Mouse (Mus musculus) thymus, adult 2 months (tissue): ENCODE results near the gene P2ry2. TPM values are rescaled to one million over a fixed set of nuclear protein-coding genes. Genes with fewer than 3 reads are reported as not detected.

Source experiments
- DNase-seq: peaks from one replicate; pipeline ENCODE4 v3.0.0; 2021
- H3K27ac ChIP-seq: fragments of 200-500 bp; 2 replicates; pipeline ENCODE4 v1.5.1; 2012; ENCODE audit warnings: low read length, control low read depth; ENCODE audit not compliant: control insufficient read depth, insufficient read depth
- H3K27me3 ChIP-seq: fragments of 200-500 bp; 2 replicates; pipeline ENCODE4 v1.6.1; 2012; ENCODE audit warnings: mild to moderate bottlenecking, low read length, moderate library complexity, mixed read lengths; ENCODE audit not compliant: control insufficient read depth, insufficient read depth
- H3K36me3 ChIP-seq: fragments of 200-500 bp; 2 replicates; pipeline ENCODE4 v1.6.1; 2012; ENCODE audit warnings: mild to moderate bottlenecking, low read length, moderate library complexity; ENCODE audit not compliant: control insufficient read depth, insufficient read depth
- H3K4me1 ChIP-seq: fragments of 200-500 bp; replicated peaks from 2 replicates; pipeline ENCODE4 v1.6.1; 2012; ENCODE audit warnings: low read length; ENCODE audit not compliant: control insufficient read depth, insufficient read depth
- H3K4me3 ChIP-seq: fragments of 200-500 bp; 2 replicates; pipeline ENCODE4 v1.5.1; 2012; ENCODE audit warnings: mild to moderate bottlenecking, low read length, control low read depth, moderate library complexity; ENCODE audit not compliant: control insufficient read depth, insufficient read depth
- CTCF ChIP-seq: fragments of 200-500 bp; IDR thresholded peaks from 2 replicates; pipeline ENCODE4 v1.5.1; 2012; ENCODE audit warnings: mild to moderate bottlenecking, control low read depth, low read length, moderate library complexity, borderline replicate concordance; ENCODE audit not compliant: control insufficient read depth, poor library complexity, insufficient read depth; ENCODE audit errors: extremely low read depth
- POLR2A ChIP-seq: fragments of 200-500 bp; IDR thresholded peaks from 2 replicates; pipeline ENCODE4 v1.6.1; 2012; ENCODE audit warnings: mild to moderate bottlenecking, low read length, control low read depth, moderate library complexity; ENCODE audit not compliant: control insufficient read depth, poor library complexity, insufficient read depth; ENCODE audit errors: extremely low read depth
- WGBS: fragments of 180-500 bp; shearing (Covaris S2); methylation state at CpG from one replicate; pipeline ENCODE4 v1.1.7; 2018; 5-methylcytosine and 5-hydroxymethylcytosine counted together
- polyA plus RNA-seq: library from polyadenylated mRNA; depleted of rRNA; stranded (reverse); fragments of >200 nt; gene quantifications from 2 replicates; pipeline ENCODE4 v1.2.3, GENCODE M21; 2012

P2ry2 gene
- polyA plus RNA-seq, 1 experiment: 5.3 TPM

DNA sequence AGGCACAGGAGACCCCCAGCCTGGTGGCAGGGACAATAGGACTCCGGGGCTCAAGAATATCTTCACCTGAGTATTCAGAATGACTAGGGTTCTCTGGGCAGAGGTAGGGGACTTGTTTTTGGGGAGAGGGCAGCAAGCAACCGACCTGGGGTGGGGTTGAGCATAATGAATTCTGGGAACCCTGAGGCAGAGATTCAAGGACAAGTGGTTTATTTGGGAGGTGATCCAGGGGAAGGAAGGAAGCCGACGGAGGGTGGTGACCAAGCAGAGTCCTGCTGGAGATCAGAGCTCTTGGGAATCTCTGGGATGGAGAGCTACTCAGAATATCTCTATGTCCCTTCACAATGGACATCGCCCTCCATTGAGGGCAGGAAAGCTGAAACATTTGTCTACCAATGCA is 34.5 kb downstream of the P2ry2 start:
- WGBS: 96% methylated on average over 5 of the region's 5 CpGs
- no peak overlapping the region for H3K27ac ChIP-seq
- peaks cover 4% of the 10 kb centered on the region; the same call in 1 of the 2 replicates for H3K27me3 ChIP-seq
- no peaks in the 10 kb centered on the region for H3K36me3 ChIP-seq
- H3K4me1 ChIP-seq: no peaks in the 10 kb centered on the region
- DNase-seq: no peak
- TF ChIP-seq CTCF: no peak
- TF ChIP-seq POLR2A: no peak
- no peak overlapping the region for H3K4me3 ChIP-seq

- WGBS: 24% methylated on average over 36 of the region's 36 CpGs
- TF ChIP-seq CTCF (no peak), POLR2A (no peak)
- no peak within 1 kb of the TSS for H3K27ac ChIP-seq
- H3K4me3 ChIP-seq: no peak within 1 kb of the TSS
- no peak for DNase-seq
- no peaks in the 10 kb centered on the region for H3K4me1 ChIP-seq
- H3K27me3 ChIP-seq: peaks cover 4% of the 10 kb centered on the region; the same call in 1 of the 2 replicates
- no peaks in the 10 kb centered on the region for H3K36me3 ChIP-seq
These were observed 38.3 kb downstream of the P2ry2 start, which contains the start of gene P2ry6 for GRCm38 (mm10) chr7:100974135-100974903. P2ry6 (minus strand) TSS chr7:100974649.

GRCm38 (mm10) chr7:100972875-100973274 is 39.8 kb downstream of the P2ry2 start:
- Histone ChIP-seq H3K27me3 (peaks cover 4% of the 10 kb centered on the region; the same call in 1 of the 2 replicates), H3K27ac (no peak overlapping the region), H3K36me3 (no peaks in the 10 kb centered on the region), H3K4me3 (no peak overlapping the region), H3K4me1 (no peaks in the 10 kb centered on the region)
- no peak for TF ChIP-seq CTCF
- no peak for TF ChIP-seq POLR2A
- DNase-seq: no peak
- WGBS: 86% methylated on average over 3 of the region's 3 CpGs

DNA sequence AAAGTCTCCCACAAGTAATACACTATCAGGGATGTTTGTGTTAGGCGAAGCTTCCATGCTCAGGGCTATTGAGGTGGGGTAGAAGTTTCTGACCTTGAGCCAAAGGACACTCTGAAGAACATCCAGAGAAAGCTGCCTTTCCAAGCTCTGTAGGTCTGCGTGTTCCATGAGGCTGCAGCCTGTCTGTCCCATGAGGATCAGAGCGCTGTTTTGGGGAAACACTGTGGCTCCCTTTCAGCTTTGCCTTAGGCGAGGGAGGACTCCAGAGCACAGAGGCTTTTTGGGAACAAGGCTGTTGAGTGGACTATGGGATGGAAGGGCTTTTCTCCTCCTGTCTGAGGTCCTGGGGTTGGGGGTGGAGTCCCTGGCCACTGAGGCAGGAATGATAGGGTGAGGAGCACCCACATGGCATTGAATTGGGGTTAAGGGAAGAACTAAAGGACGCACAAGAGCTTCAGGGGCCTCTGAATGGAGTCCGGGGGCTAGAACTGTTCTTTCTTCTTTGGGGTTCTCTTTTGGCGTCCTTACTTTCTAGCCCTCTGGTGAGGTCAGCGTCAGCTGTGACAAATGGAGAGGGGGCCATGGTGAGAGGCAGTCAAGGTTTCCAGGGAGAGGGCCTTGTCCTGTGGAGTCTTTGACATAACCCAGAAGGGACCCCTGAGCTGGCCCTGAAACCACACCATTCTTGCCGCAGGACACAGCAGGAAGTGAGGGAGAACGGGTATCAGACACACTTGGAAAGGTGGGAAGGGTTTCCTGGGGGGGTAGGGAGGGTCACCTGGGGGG is 43.6 kb downstream of the P2ry2 start:
- DNase-seq: no peak
- WGBS: 86% methylated on average over 10 of the region's 10 CpGs
- H3K4me1 ChIP-seq: no peaks in the 10 kb centered on the region
- no peak overlapping the region for H3K27ac ChIP-seq
- H3K27me3 ChIP-seq: no peaks in the 10 kb centered on the region; the same call in 1 of the 2 replicates
- no peak overlapping the region for H3K4me3 ChIP-seq
- TF ChIP-seq CTCF (no peak), POLR2A (no peak)
- H3K36me3 ChIP-seq: no peaks in the 10 kb centered on the region

DNA sequence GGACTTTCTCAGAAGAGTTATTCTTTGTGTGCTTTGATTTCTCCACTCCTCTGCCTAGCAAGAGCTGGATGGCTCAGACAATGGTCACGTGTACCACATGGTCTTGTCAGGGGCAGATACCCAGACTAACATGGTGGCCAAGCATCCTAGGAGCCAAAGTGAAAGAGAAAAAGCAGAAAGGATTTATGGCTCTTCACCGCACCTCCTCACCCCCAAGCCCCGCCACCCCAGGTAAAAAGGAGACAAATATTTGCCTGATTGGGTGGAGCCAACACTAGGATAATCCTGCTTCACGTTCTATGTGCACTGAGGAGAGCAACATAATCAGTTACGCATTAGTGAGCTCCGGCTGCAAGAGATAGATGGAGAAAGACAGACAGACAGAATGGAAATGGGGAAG is 44.3 kb downstream of the P2ry2 start:
- H3K36me3 ChIP-seq: no peaks in the 10 kb centered on the region
- TF ChIP-seq CTCF (no peak), POLR2A (no peak)
- H3K27me3 ChIP-seq: no peaks in the 10 kb centered on the region; the same call in 1 of the 2 replicates
- H3K27ac ChIP-seq: no peak overlapping the region
- no peak for DNase-seq
- H3K4me1 ChIP-seq: no peaks in the 10 kb centered on the region
- H3K4me3 ChIP-seq: no peak overlapping the region
- WGBS: 94% methylated on average over 6 of the region's 6 CpGs

GRCm38 (mm10) chr7:100967850-100968249 is 44.8 kb downstream of the P2ry2 start:
- no peak overlapping the region for H3K27ac ChIP-seq
- H3K36me3 ChIP-seq: no peaks in the 10 kb centered on the region
- DNase-seq: no peak
- no peak overlapping the region for H3K4me3 ChIP-seq
- H3K27me3 ChIP-seq: no peaks in the 10 kb centered on the region; the same call in 1 of the 2 replicates
- H3K4me1 ChIP-seq: no peaks in the 10 kb centered on the region
- TF ChIP-seq POLR2A (no peak), CTCF (no peak)
- 91% methylated on average over 9 of the region's 9 CpGs for WGBS
